Mouse (Mus musculus): Measurements from ENCODE around the gene Agap2. TPM values are rescaled to one million over a fixed set of nuclear protein-coding genes. Genes with fewer than 3 reads are reported as not detected.
A peak's percentile ranks its signal among the peaks of the same experiment; 100 is the strongest.
"Not testable (repeated sequence)": the region's sequence is repeated elsewhere in the genome, so short reads cannot be mapped to it uniquely, and the experiment has no call there.

Gene Agap2
- polyA plus RNA-seq, 1 experiment from 2014 or later: 5.3 TPM

GRCm38 (mm10) chr10:127069281-127070189 lies 5.5 kb upstream of the Agap2 start:
- 8% methylated on average over 30 of the region's 30 CpGs for WGBS
- H3K36me3 ChIP-seq: peaks cover 44% of the 10 kb centered on the region
- H3K4me2 ChIP-seq: peak overlapping the region; percentile 91
- peak overlapping the region; percentile 62 for H3K9ac ChIP-seq (replicated peaks)
- H3K9me3 ChIP-seq (replicated peaks): no peaks in the 10 kb centered on the region
- H3K4me1 ChIP-seq: peaks cover 44% of the 10 kb centered on the region
- H3K27ac ChIP-seq (replicated peaks): peak overlapping the region; percentile 97
- no peaks in the 10 kb centered on the region for H3K27me3 ChIP-seq (replicated peaks)
- peak overlapping the region; percentile 68 for H3K4me3 ChIP-seq (replicated peaks)
- ATAC-seq (ENCODE audit: low FRiP score): peak; percentile 88

DNA sequence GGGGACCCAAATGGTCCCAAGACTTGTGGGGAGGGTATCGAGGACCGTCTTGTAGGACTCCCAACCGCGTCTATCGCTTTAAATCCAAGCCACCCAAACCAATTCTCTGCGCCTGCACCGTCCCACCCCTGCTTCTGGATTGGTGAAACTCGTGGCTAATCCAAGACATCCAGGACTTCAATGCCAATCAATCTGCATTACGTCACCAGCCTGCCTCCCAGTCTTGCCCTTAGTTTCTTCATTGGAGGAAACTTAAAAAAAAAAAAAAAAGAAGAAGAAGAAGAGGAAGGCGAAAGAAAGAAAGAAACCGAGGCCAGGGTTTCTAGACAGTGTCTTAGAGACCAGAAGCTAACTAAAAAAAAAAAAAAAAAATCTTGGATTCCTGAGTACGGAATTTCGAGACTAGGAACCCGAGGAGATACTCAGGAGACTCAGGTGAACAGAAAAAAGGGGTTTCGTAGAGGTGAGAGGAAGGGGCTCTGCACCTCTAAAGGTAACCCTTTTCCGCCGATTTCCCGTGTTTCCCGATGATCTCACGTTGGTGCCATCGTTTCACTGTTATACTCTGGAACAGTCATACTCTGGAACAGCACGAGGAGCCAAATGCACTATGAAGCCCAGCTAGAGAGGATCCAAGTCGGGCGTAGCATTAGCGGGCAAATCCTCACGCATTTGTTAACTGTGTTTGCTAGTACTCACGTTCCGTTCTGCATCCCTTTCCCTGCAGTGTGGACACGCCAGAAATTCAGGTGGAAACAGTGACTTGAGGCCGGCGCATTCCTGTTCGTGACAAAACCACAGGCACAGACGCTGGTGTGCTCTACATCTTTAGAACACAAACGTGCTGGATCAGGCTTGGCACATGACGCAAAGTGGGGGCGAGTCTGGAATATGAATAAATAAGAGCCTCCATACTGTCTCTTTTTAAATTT lies 4.6 kb upstream of the Agap2 start, which contains the start of gene Tspan31:
TSS of gene Tspan31 (minus strand) at position 75 of the 932 bp plus-strand sequence.
- peaks cover 36% of the 10 kb centered on the region for H3K36me3 ChIP-seq
- H3K4me2 ChIP-seq: peak within 1 kb of the TSS; percentile 91
- no peaks in the 10 kb centered on the region for H3K9me3 ChIP-seq (replicated peaks)
- H3K27me3 ChIP-seq (replicated peaks): no peaks in the 10 kb centered on the region
- peak within 1 kb of the TSS; percentile 97 for H3K27ac ChIP-seq (replicated peaks)
- H3K4me3 ChIP-seq (replicated peaks): peak within 1 kb of the TSS; percentile 68
- 2% methylated on average over 36 of the region's 36 CpGs for WGBS
- H3K9ac ChIP-seq (replicated peaks): peak within 1 kb of the TSS; percentile 72
- ATAC-seq (ENCODE audit: low FRiP score): peak; percentile 94
- peaks cover 35% of the 10 kb centered on the region for H3K4me1 ChIP-seq

- Histone ChIP-seq H3K4me3 (replicated peaks) (peak overlapping the region; percentile 68), H3K36me3 (peaks cover 28% of the 10 kb centered on the region), H3K27me3 (replicated peaks) (0 out of 2 replicates have a peak, but pooled peaks cover 2% of the 10 kb centered on the region), H3K27ac (replicated peaks) (peak overlapping the region; percentile 97), H3K4me1 (peaks cover 38% of the 10 kb centered on the region), H3K9ac (replicated peaks) (peak overlapping the region; percentile 72; the same call in 1 of the 2 replicates), H3K4me2 (peak overlapping the region; percentile 91), H3K9me3 (replicated peaks) (no peaks in the 10 kb centered on the region)
- ATAC-seq (ENCODE audit: low FRiP score): no peak
- WGBS: 67% methylated on average over 9 of the region's 9 CpGs
These were observed 3.9 kb upstream of the Agap2 start for GRCm38 (mm10) chr10:127071203-127071602.

- 89% methylated on average over 4 of the region's 4 CpGs for WGBS
- Histone ChIP-seq H3K4me1 (peaks cover 38% of the 10 kb centered on the region), H3K36me3 (peaks cover 18% of the 10 kb centered on the region)
- H3K4me3 ChIP-seq (replicated peaks); H3K27ac ChIP-seq (replicated peaks); H3K27me3 ChIP-seq (replicated peaks); H3K9me3 ChIP-seq (replicated peaks); H3K4me2 ChIP-seq; H3K9ac ChIP-seq (replicated peaks); ATAC-seq (ENCODE audit: low FRiP score): not testable (repeated sequence)
These were observed 2.8 kb upstream of the Agap2 start for GRCm38 (mm10) chr10:127072270-127072669.

- not testable (repeated sequence) for H3K27ac ChIP-seq (replicated peaks); H3K27me3 ChIP-seq (replicated peaks); H3K9me3 ChIP-seq (replicated peaks); H3K4me2 ChIP-seq; H3K4me3 ChIP-seq (replicated peaks); H3K9ac ChIP-seq (replicated peaks); ATAC-seq (ENCODE audit: low FRiP score)
- Histone ChIP-seq H3K36me3 (peaks cover 11% of the 10 kb centered on the region), H3K4me1 (peaks cover 41% of the 10 kb centered on the region)
- 70% methylated on average over 2 of the region's 2 CpGs for WGBS
These were observed 2.1 kb upstream of the Agap2 start for GRCm38 (mm10) chr10:127072969-127073368.

DNA sequence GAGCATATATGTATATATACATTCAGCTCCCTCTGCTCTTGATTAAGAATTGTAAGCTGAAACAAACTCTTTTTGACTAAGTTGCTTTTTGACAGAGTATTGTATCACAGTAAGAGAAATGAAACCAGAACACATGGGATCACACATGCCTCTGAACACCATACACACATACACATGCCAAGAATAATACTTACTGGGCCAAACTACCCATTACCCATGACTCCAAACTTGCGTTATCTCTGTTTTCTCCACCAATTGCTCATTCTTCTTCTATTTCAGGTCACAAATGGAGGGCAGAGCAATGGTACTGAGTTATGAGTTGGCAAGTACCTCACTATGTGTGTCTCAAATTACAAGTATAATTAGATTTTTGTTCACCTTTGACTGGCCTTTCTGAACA lies 1.1 kb upstream of the Agap2 start:
- H3K36me3 ChIP-seq: peaks cover under 1% of the 10 kb centered on the region; the same call in 1 of the 2 replicates
- no peak overlapping the region for H3K4me2 ChIP-seq
- 0 out of 2 replicates have a peak, but pooled peaks cover 2% of the 10 kb centered on the region for H3K27me3 ChIP-seq (replicated peaks)
- H3K9me3 ChIP-seq (replicated peaks): no peaks in the 10 kb centered on the region
- no peak overlapping the region for H3K27ac ChIP-seq (replicated peaks)
- H3K9ac ChIP-seq (replicated peaks): no peak overlapping the region
- ATAC-seq (ENCODE audit: low FRiP score): no peak
- peaks cover 38% of the 10 kb centered on the region for H3K4me1 ChIP-seq
- no peak overlapping the region for H3K4me3 ChIP-seq (replicated peaks)
- 93% methylated on average over 1 of the region's 1 CpGs for WGBS

DNA sequence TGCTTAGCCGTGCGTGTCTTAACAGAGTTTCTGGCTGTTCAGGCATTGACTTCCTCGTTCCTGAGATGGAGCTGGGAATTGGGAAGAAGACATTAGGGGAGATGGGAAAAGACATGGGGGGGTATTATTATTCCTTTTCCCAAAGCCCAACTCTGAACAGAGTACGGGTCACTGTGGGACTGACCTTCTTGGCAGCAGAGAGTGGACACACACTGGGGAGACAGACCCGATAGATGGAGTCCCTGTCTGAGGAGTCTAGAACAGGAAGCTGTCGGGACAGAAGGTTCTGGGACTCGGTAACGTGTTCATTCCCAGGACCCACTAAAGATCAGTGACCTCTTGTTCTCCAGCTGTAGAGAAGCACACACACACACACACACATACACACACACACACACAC lies 567 bp downstream of the Agap2 start:
- Histone ChIP-seq H3K4me1 (peaks cover 38% of the 10 kb centered on the region), H3K9me3 (replicated peaks) (no peaks in the 10 kb centered on the region), H3K27me3 (replicated peaks) (0 out of 2 replicates have a peak, but pooled peaks cover 5% of the 10 kb centered on the region), H3K4me2 (peak overlapping the region; percentile 6; the same call in 1 of the 2 replicates), H3K4me3 (replicated peaks) (no peak overlapping the region), H3K36me3 (no peaks in the 10 kb centered on the region), H3K27ac (replicated peaks) (no peak overlapping the region), H3K9ac (replicated peaks) (no peak overlapping the region)
- 77% methylated on average over 8 of the region's 8 CpGs for WGBS
- ATAC-seq (ENCODE audit: low FRiP score): no peak

GRCm38 (mm10) chr10:127076082-127076481 lies 998 bp downstream of the Agap2 start:
- Histone ChIP-seq H3K27me3 (replicated peaks) (0 out of 2 replicates have a peak, but pooled peaks cover 5% of the 10 kb centered on the region), H3K4me2 (peak overlapping the region; percentile 6; the same call in 1 of the 2 replicates), H3K9me3 (replicated peaks) (no peaks in the 10 kb centered on the region), H3K27ac (replicated peaks) (no peak overlapping the region), H3K4me1 (peaks cover 38% of the 10 kb centered on the region), H3K4me3 (replicated peaks) (no peak overlapping the region), H3K9ac (replicated peaks) (no peak overlapping the region), H3K36me3 (no peaks in the 10 kb centered on the region)
- 32% methylated on average over 4 of the region's 4 CpGs for WGBS
- ATAC-seq (ENCODE audit: low FRiP score): no peak

DNA sequence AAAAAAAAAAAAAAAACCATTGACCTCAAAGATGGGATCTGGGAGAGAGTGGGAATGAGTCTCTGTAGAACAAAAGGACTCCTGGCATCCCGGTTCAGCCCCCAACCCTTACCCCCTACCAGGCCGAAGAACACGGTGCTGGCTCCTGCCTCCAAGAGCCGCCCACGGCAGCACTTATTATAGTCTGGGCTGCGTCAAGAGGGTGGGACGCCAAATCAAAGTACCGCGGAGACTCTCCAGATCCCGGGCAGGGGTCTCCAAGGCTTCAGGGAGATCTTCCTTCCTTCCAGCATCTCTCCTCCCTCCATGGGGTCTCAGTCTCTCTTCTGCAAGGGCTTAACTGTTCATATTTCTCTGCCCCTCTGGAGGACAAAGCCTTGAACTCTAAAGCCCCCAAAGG lies 2.4 kb downstream of the Agap2 start:
- Histone ChIP-seq H3K36me3 (no peaks in the 10 kb centered on the region), H3K27me3 (replicated peaks) (0 out of 2 replicates have a peak, but pooled peaks cover 5% of the 10 kb centered on the region), H3K4me2 (peak overlapping the region; percentile 93), H3K27ac (replicated peaks) (peak overlapping the region; percentile 91), H3K4me1 (peaks cover 47% of the 10 kb centered on the region), H3K9me3 (replicated peaks) (no peaks in the 10 kb centered on the region), H3K9ac (replicated peaks) (peak overlapping the region; percentile 42), H3K4me3 (replicated peaks) (peak overlapping the region; percentile 81)
- 5% methylated on average over 10 of the region's 10 CpGs for WGBS
- no peak for ATAC-seq (ENCODE audit: low FRiP score)

DNA sequence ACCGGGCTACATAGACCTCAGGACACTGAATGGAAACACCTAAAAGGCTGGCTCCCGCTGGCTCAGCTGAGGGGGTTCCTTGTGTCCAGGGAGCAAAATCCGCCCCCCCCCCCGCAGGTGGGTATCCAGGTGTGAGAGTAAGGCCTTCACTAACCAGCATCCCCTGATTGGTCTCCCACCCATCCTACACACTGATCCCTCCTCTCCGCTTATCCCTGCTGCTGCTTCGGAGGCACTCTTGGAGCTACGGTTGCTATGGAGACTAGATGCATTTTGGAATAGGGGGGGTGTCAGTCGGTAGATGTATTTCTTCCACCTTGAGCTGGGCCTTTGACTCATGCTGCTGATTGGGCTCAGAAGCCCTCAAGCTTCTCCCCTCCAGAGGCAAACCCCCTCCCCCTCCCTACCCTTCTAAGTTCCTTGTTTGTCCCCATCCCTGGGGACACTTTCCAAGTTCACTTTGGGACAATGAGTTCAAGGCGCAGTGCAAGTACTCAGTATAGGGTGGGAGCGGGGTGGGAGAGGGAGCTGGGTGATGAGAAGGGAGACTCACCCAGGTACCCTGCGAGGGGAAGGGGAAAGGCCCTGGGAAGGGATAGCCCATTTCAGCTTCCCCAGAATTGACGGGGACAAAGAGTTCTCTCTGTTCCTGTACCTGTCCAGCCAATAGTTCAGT lies 3.1 kb downstream of the Agap2 start:
- Histone ChIP-seq H3K4me2 (peak overlapping the region; percentile 93), H3K36me3 (peaks cover 2% of the 10 kb centered on the region; the same call in 1 of the 2 replicates), H3K4me1 (peaks cover 53% of the 10 kb centered on the region)

More for the DNA sequence above, 3.1 kb downstream of the Agap2 start:
- H3K27me3 ChIP-seq (replicated peaks): peaks cover 7% of the 10 kb centered on the region
- H3K4me3 ChIP-seq (replicated peaks): peak overlapping the region; percentile 81
- WGBS: 2% methylated on average over 12 of the region's 12 CpGs
- no peaks in the 10 kb centered on the region for H3K9me3 ChIP-seq (replicated peaks)
- ATAC-seq (ENCODE audit: low FRiP score): peak; percentile 54
- H3K27ac ChIP-seq (replicated peaks): peak overlapping the region; percentile 91
- H3K9ac ChIP-seq (replicated peaks): peak overlapping the region; percentile 42; the same call in 1 of the 2 replicates

Measured in neural tube, embryonic 15.5 days (tissue).